Mouse (Mus musculus): ENCODE data around the gene Ptprm. TPM values are rescaled to one million over a fixed set of nuclear protein-coding genes. Genes with fewer than 3 reads are reported as not detected.

The Ptprm gene
- polyA plus RNA-seq, 1 experiment from 2014 or later = 12.6 TPM

DNA sequence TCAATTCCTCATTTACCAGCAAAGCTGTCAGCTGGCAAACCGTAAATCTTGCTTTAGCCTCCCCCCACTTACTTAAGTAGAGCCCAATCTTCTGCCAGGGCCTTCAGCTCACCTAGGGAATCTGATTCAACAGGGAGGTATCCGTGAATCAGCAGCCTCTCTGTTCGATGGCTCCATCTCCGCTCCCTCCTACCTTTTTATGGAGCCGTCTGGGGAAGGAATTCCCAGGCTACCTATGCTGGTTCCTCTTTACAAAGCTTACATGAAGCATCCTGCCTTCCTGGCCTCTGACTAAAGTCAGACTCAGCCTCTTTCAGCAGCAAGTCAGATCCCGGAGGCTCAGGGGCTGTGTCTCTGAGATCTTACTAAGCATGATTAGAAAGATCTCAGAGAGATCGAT is 264.1 kb downstream of the Ptprm start:
- DNase-seq (ENCODE audit: low spot score) = no peak
- H3K36me3 ChIP-seq = no peaks in the 10 kb centered on the region
- H3K27me3 ChIP-seq (ENCODE audit: insufficient read depth, poor library complexity, severe bottlenecking) = no peaks in the 10 kb centered on the region
- no peaks in the 10 kb centered on the region for H3K4me1 ChIP-seq
- no peak overlapping the region for H3K27ac ChIP-seq
- H3K4me3 ChIP-seq = no peak overlapping the region
- H3K9me3 ChIP-seq = no peaks in the 10 kb centered on the region
- WGBS = 78% methylated on average over 7 of the region's 7 CpGs

DNA sequence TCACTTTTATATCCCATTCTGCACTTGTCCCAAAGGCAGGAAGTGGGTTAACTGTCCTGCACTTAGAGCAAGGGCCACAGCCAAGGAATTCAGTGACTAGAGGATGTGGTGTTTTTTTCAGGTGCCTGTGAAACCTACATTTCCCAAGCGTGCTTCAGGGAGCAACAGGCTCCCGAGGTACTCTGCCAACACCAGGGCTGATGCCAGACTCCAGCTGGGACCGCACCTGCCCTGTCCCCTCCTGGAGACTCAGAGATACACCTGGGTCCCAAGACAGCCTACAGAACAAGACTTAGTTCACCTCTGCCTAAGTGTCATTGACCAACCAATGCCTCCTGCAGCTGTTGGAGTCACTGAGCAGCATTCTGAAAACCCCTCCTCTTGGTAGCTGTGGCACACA is 264.6 kb downstream of the Ptprm start:
- no peaks in the 10 kb centered on the region for H3K9me3 ChIP-seq
- no peak overlapping the region for H3K4me3 ChIP-seq
- H3K27ac ChIP-seq = no peak overlapping the region
- WGBS = 86% methylated on average over 3 of the region's 3 CpGs
- H3K27me3 ChIP-seq (ENCODE audit: insufficient read depth, poor library complexity, severe bottlenecking) = no peaks in the 10 kb centered on the region
- DNase-seq (ENCODE audit: low spot score) = no peak
- no peaks in the 10 kb centered on the region for H3K36me3 ChIP-seq
- H3K4me1 ChIP-seq = no peaks in the 10 kb centered on the region

DNA sequence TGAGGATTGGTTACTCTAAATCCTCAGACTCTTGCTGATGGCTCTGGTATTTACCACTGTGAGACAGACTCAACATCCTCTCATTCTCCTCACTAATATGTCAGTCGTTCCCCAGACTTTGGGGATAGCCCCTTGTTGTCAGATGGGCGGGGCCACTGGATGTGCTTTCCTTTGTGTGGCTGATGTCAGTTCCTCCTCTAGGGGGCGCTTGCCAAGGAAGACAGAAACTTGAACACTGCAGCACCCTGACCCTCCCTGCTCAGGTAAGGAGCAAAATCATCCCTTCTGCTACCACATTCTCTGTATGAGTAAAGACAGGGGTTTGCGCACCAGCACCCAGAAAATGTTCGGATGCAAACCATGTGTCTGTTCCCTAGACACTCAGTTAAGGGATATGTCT is 266.7 kb downstream of the Ptprm start:
- DNase-seq (ENCODE audit: low spot score) = no peak
- WGBS = 67% methylated on average over 5 of the region's 5 CpGs
- no peak overlapping the region for H3K4me3 ChIP-seq
- H3K4me1 ChIP-seq = no peaks in the 10 kb centered on the region
- H3K27ac ChIP-seq = no peak overlapping the region
- H3K9me3 ChIP-seq = no peaks in the 10 kb centered on the region
- H3K36me3 ChIP-seq = no peaks in the 10 kb centered on the region
- H3K27me3 ChIP-seq (ENCODE audit: insufficient read depth, poor library complexity, severe bottlenecking) = no peaks in the 10 kb centered on the region

DNA sequence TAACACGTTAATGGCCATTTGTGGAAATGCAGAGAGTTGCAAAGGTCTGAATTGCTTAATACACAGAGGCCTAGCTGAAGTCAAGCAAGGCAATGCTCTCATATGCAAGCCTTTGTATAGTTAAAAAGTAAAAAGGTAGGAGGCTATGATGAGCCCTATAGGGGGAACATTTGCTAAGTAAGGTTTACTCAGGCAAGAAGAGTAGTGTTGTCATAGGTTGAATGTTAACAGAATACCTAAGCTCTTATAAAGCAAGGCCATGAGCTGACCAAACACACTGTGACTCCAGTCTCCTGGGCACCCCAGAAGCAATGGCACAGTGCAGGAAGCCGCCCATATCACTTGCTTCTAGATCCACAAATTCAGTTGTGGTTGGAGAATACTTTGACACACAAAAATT is 267.4 kb downstream of the Ptprm start:
- no peak overlapping the region for H3K27ac ChIP-seq
- H3K27me3 ChIP-seq (ENCODE audit: insufficient read depth, poor library complexity, severe bottlenecking) = no peaks in the 10 kb centered on the region
- no peak overlapping the region for H3K4me3 ChIP-seq
- no peaks in the 10 kb centered on the region for H3K4me1 ChIP-seq
- DNase-seq (ENCODE audit: low spot score) = no peak
- WGBS = 74% methylated on average over 2 of the region's 2 CpGs
- H3K9me3 ChIP-seq = no peaks in the 10 kb centered on the region
- H3K36me3 ChIP-seq = no peaks in the 10 kb centered on the region

DNA sequence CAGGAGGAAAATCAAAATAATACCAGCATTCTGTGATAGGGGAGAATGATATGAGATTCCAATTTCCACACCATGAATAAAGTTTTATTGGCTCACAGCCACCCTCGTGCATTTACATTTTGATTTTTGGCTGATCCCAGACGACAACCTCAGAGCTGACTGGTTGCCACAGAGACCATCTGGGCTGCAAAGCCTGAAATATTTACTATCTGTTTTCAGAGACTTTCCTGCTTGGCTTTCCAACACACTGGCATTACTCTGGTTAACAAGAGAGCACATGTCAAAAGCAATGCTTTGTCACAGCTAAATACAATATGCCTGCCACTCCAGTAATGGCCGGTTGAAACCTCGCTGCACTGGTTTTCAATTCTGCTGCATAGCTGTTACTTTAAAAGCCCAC is 269.8 kb downstream of the Ptprm start:
- WGBS = 83% methylated on average over 4 of the region's 4 CpGs
- no peak overlapping the region for H3K27ac ChIP-seq
- H3K4me1 ChIP-seq = no peaks in the 10 kb centered on the region
- no peak for DNase-seq (ENCODE audit: low spot score)
- H3K36me3 ChIP-seq = no peaks in the 10 kb centered on the region
- no peaks in the 10 kb centered on the region for H3K27me3 ChIP-seq (ENCODE audit: insufficient read depth, poor library complexity, severe bottlenecking)
- no peaks in the 10 kb centered on the region for H3K9me3 ChIP-seq
- no peak overlapping the region for H3K4me3 ChIP-seq

DNA sequence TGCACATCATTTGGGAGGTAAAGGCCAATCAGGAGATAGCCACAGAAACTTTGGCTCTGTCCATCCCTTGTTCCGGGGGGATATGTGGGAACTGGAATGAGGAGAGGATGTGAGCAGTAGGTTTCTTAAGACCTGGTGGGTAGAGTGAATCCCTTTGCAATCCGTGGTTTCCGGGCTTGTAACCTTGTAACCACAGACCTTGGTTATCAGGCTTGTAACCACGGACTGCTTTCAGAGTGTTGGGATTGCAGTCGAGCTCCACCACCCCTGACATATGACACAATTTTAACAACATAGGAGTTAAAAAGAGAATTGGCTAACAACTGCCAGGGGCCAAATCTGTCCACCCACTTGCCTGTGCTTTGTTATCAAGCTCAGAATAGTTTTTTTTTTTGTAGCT is 270.2 kb downstream of the Ptprm start:
- H3K27me3 ChIP-seq (ENCODE audit: insufficient read depth, poor library complexity, severe bottlenecking) = no peaks in the 10 kb centered on the region
- no peak for DNase-seq (ENCODE audit: low spot score)
- H3K4me3 ChIP-seq = no peak overlapping the region
- no peaks in the 10 kb centered on the region for H3K4me1 ChIP-seq
- 77% methylated on average over 5 of the region's 5 CpGs for WGBS
- no peaks in the 10 kb centered on the region for H3K36me3 ChIP-seq
- no peak overlapping the region for H3K27ac ChIP-seq
- no peaks in the 10 kb centered on the region for H3K9me3 ChIP-seq

DNA sequence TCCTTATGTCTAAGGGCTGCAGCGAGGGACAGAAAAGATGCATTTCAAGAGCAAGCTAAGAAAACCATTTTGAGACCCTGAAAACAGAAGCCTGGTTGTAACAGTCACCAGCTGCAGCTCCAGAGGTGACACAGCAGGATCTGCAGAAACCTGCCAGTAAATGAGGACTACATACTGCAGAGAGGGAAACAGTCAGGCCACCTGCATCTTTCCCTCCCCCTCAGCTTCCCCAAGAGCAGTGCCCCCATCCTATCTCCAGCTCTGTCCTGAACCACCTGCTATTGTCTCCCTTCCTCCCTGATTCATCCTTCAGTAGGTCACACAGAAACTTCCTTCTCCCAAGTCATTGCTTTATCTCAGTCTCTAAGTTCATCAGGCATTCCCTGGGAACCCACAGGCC is 274.7 kb downstream of the Ptprm start:
- no peak overlapping the region for H3K27ac ChIP-seq
- WGBS = 74% methylated on average over 1 of the region's 1 CpGs
- H3K4me3 ChIP-seq = no peak overlapping the region
- no peaks in the 10 kb centered on the region for H3K27me3 ChIP-seq (ENCODE audit: insufficient read depth, poor library complexity, severe bottlenecking)
- DNase-seq (ENCODE audit: low spot score) = peak; percentile 47
- H3K36me3 ChIP-seq = no peaks in the 10 kb centered on the region
- H3K4me1 ChIP-seq = no peaks in the 10 kb centered on the region
- no peaks in the 10 kb centered on the region for H3K9me3 ChIP-seq

DNA sequence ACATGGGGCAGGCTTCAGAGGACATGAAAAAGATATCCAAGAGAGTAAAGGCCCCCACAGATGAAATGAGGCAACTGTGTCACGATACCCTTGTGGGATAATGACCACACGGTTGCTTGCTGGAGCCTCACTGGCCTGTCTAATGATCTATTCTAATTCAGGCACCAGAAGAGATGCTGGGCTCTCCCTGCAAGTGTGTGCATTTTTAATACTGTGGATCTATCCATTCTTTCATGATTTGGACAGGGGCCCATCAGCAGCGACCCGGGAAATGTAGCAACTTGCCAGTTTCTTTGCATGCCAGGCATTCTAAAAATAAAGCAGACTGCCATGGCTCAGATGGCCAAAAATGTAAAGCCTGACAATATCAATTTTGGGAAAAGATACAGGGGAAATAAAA is 280.7 kb downstream of the Ptprm start:
- DNase-seq (ENCODE audit: low spot score) = no peak
- Histone ChIP-seq H3K27me3 (ENCODE audit: insufficient read depth, poor library complexity, severe bottlenecking) (no peaks in the 10 kb centered on the region), H3K27ac (no peak overlapping the region), H3K9me3 (no peaks in the 10 kb centered on the region), H3K36me3 (no peaks in the 10 kb centered on the region), H3K4me1 (no peaks in the 10 kb centered on the region), H3K4me3 (no peak overlapping the region)
- 79% methylated on average over 4 of the region's 4 CpGs for WGBS

DNA sequence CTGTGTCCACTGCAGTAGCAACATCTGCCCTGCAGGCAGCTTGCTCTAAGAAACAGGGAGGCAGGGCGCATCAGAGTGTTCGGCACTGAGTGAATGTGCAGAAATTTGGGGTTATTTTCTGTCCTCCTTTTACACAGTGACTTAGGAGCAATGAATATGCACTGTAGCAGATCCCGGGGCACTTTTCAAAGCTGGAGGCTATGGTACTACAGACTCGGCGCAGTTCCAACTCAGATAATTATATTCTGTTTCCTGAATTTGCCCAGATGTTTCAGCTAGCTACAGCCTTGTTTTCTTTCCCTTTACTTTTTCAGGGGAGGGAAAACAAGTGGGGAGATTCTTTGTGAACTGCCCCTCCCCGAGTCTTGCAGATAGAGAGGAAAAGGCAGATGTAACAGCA is 281.1 kb downstream of the Ptprm start:
- H3K36me3 ChIP-seq = no peaks in the 10 kb centered on the region
- 78% methylated on average over 6 of the region's 6 CpGs for WGBS
- no peaks in the 10 kb centered on the region for H3K9me3 ChIP-seq
- no peaks in the 10 kb centered on the region for H3K27me3 ChIP-seq (ENCODE audit: insufficient read depth, poor library complexity, severe bottlenecking)
- no peak overlapping the region for H3K27ac ChIP-seq
- H3K4me3 ChIP-seq = no peak overlapping the region
- DNase-seq (ENCODE audit: low spot score) = peak; percentile 53
- no peaks in the 10 kb centered on the region for H3K4me1 ChIP-seq

DNA sequence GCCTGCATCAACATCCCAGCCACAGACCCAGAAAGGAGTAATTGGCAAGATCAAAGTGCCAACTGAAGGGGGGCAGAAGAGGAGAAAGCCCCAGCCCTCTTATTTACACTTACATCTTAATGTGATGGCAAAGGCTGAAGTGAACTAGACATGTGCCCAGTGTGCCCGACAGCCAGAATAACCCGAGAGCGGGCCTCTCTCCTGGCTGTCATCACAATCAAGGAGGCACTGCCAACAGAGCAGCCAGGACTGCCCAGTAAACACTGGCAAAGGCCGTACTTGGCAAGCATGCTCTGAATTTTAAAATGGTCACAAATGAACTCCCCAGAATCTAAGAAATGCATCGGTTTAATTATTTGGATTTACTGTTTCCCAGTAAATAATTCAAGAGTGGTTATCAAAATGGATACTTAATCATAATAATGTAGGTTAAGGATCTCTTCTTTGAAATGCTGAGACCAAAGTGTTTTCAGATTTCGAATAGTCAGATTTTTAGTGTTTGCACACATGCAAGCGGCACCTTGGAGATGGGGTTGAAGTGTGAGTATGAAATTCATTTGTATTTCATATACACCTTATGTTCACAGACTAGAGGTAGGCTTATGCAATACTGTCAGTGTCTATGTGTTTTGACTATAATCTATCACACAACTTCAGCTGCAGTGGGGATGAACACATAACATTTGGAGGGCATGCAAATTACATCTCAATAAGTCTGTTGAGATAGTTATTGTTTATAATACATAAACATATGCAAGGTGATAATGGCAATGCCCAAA is 282.8 kb downstream of the Ptprm start:
- Histone ChIP-seq H3K27ac (no peak overlapping the region), H3K27me3 (ENCODE audit: insufficient read depth, poor library complexity, severe bottlenecking) (no peaks in the 10 kb centered on the region), H3K9me3 (no peaks in the 10 kb centered on the region), H3K4me3 (no peak overlapping the region), H3K4me1 (no peaks in the 10 kb centered on the region), H3K36me3 (no peaks in the 10 kb centered on the region)
- 87% methylated on average over 7 of the region's 7 CpGs for WGBS
- DNase-seq (ENCODE audit: low spot score) = peak; percentile 36

DNA sequence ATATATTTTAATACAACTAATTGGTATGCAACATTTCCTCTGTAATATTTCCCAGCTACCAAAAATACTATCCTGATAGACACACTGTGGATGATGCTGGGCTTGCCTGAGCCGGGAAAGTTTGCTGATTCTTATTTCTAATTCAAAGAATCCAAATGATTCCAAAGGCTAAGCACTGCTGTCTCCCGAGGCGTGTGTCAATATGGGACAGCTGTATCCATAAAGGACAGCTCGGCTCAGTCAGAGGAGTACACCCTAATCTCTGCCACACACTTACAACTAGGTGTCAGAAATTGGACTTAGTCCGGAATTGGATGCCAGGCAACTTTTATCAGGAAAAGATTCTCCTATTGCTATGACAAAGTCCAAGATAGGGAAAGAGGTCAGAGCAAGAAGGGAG is 290.6 kb downstream of the Ptprm start:
- H3K27ac ChIP-seq = no peak overlapping the region
- no peaks in the 10 kb centered on the region for H3K4me1 ChIP-seq
- no peak for DNase-seq (ENCODE audit: low spot score)
- no peaks in the 10 kb centered on the region for H3K27me3 ChIP-seq (ENCODE audit: insufficient read depth, poor library complexity, severe bottlenecking)
- no peaks in the 10 kb centered on the region for H3K36me3 ChIP-seq
- no peak overlapping the region for H3K4me3 ChIP-seq
- no peaks in the 10 kb centered on the region for H3K9me3 ChIP-seq
- WGBS = 76% methylated on average over 5 of the region's 5 CpGs

DNA sequence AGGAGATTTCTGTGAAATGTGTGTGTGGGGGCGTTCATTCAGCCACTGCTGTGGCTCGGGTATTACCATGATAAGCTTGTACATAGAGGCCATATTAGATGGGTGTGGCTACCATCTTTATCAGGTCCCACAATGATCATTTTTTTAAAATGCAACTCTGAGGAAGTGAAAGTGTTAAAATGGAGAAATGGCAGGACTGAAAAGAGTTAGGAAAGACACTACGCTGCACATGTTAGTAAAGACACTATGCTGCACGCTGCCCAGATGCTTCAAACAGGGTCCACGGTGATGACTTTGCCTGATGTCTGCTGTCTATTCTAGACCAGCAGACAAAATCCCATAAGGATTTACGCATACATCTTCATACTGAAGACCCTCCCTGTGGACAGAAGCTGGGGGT is 298.6 kb downstream of the Ptprm start:
- Histone ChIP-seq H3K4me3 (no peak overlapping the region), H3K27me3 (ENCODE audit: insufficient read depth, poor library complexity, severe bottlenecking) (no peaks in the 10 kb centered on the region), H3K27ac (no peak overlapping the region), H3K4me1 (no peaks in the 10 kb centered on the region), H3K9me3 (no peaks in the 10 kb centered on the region), H3K36me3 (no peaks in the 10 kb centered on the region)
- WGBS = 79% methylated on average over 6 of the region's 6 CpGs
- DNase-seq (ENCODE audit: low spot score) = no peak

DNA sequence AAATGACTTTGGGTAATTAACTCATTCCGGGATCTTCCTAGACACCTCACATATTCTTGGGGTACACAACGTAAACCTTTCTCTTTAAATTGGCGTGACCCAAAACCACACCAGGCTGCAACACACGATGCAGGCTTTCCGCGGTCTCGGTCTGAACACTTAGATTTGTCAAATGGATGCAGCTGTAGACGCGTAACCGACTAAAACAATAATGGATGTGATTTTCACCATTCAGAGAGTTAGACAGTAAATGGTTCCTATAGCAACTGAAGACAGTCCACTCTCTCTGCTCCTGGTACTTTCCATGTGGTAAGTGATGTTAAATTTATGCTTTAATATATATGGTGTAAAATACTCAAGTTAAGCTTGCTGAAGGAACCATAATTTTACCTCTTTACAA is 300.1 kb downstream of the Ptprm start:
- DNase-seq (ENCODE audit: low spot score) = peak; percentile 53
- WGBS = 93% methylated on average over 10 of the region's 10 CpGs

More for the DNA sequence above, 300.1 kb downstream of the Ptprm start:
- Histone ChIP-seq H3K9me3 (no peaks in the 10 kb centered on the region), H3K4me1 (no peaks in the 10 kb centered on the region), H3K27me3 (ENCODE audit: insufficient read depth, poor library complexity, severe bottlenecking) (no peaks in the 10 kb centered on the region), H3K27ac (no peak overlapping the region), H3K36me3 (no peaks in the 10 kb centered on the region), H3K4me3 (no peak overlapping the region)
